Mouse (Mus musculus) spleen, adult 2 months (tissue): ENCODE results near the gene Map4k3.

Source experiments
- CTCF ChIP-seq: fragments of 200-500 bp; IDR thresholded peaks from 2 replicates; pipeline ENCODE4 v1.5.1; 2011; ENCODE audit warnings: mild to moderate bottlenecking, inconsistent platforms; ENCODE audit not compliant: insufficient read depth, insufficient read length, insufficient replicate concordance; ENCODE audit errors: extremely low read depth
- POLR2A ChIP-seq: fragments of 200-500 bp; IDR thresholded peaks from 2 replicates; pipeline ENCODE4 v1.6.1; 2011; ENCODE audit warnings: low read depth, low read length, inconsistent platforms

GRCm38 (mm10) chr17:80583051-80583450 lies 145.2 kb downstream of the Map4k3 start:
- no peak for TF ChIP-seq CTCF
- no peak for TF ChIP-seq POLR2A
